Mouse (Mus musculus) CH12.LX (cell line): ENCODE measurements around the gene Il4i1. TPM values are rescaled to one million over a fixed set of nuclear protein-coding genes. Genes with fewer than 3 reads are reported as not detected.
A peak's percentile ranks its signal among the peaks of the same experiment; 100 is the strongest.

Experiments
- DNase-seq: peaks from one replicate; pipeline ENCODE4 v3.0.0-alpha.2; 2013; ENCODE audit errors: extremely low read depth
- H3K27ac ChIP-seq: 2 replicates; pipeline ENCODE4 v1.5.1; 2012; ENCODE audit warnings: low read depth, mild to moderate bottlenecking, control low read depth, moderate library complexity; ENCODE audit not compliant: insufficient read depth
- H3K27me3 ChIP-seq: replicated peaks from 2 replicates; pipeline ENCODE3; 2012; ENCODE audit warnings: inconsistent platforms
- H3K36me3 ChIP-seq, 2 experiments: replicated peaks in 1 of 2; 2 replicates each; pipeline versions ENCODE3 to v1.6.1; 2012; ENCODE audit warnings: inconsistent platforms in 1 of 2, low read length in 1 of 2, mild to moderate bottlenecking in 1 of 2, mixed read lengths in 1 of 2, moderate library complexity in 1 of 2; ENCODE audit not compliant: control insufficient read depth in 1 of 2, insufficient read depth in 1 of 2
- H3K4me1 ChIP-seq, 2 experiments: 2 replicates each; pipeline ENCODE4 v1.6.1; 2012; ENCODE audit warnings: inconsistent platforms in 1 of 2, moderate library complexity in 1 of 2; ENCODE audit not compliant: insufficient read depth in 2 of 2, control insufficient read depth in 1 of 2
- H3K4me2 ChIP-seq: 2 replicates; pipeline ENCODE4 v1.6.1; 2012; ENCODE audit warnings: low read depth, mild to moderate bottlenecking, control low read depth; ENCODE audit not compliant: poor library complexity, insufficient read depth, severe bottlenecking
- H3K4me3 ChIP-seq, 3 experiments: fragments of 150-350 bp in 1 of 3; sonication (generic) in 1 of 3; replicated peaks in 1 of 3; 2 replicates each; pipeline versions ENCODE3 to v1.5.1; 2011 to 2012; ENCODE audit warnings: low read depth in 2 of 3, low read length in 2 of 3, mild to moderate bottlenecking in 2 of 3, moderate library complexity in 2 of 3, control low read depth in 1 of 3, improper control_type of control experiment in 1 of 3, inconsistent platforms in 1 of 3, mixed read lengths in 1 of 3; ENCODE audit not compliant: poor library complexity in 1 of 3
- H3K79me2 ChIP-seq: replicated peaks from 2 replicates; pipeline ENCODE4 v1.6.1; 2012; ENCODE audit warnings: mild to moderate bottlenecking, moderate library complexity; ENCODE audit not compliant: control insufficient read depth, poor library complexity, insufficient read depth, severe bottlenecking; ENCODE audit errors: extremely low read depth
- H3K9ac ChIP-seq: 2 replicates; pipeline ENCODE4 v1.6.1; 2012; ENCODE audit warnings: low read depth, mild to moderate bottlenecking, control low read depth, moderate library complexity; ENCODE audit not compliant: insufficient read depth
- H3K9me3 ChIP-seq: replicated peaks from 2 replicates; pipeline ENCODE3; 2012; ENCODE audit warnings: low read length, inconsistent platforms, mixed read lengths
- BHLHE40 ChIP-seq: IDR thresholded peaks from 2 replicates; pipeline ENCODE4 v1.6.1; 2011; ENCODE audit warnings: mild to moderate bottlenecking, low read depth, low read length, improper control_type of control experiment
- CHD1 ChIP-seq: IDR thresholded peaks from 2 replicates; pipeline ENCODE4 v1.6.1; 2012; ENCODE audit warnings: low read depth, low read length, improper control_type of control experiment, inconsistent platforms
- CHD2 ChIP-seq: IDR thresholded peaks from 2 replicates; pipeline ENCODE4 v1.6.1; 2011; ENCODE audit warnings: low read length, improper control_type of control experiment
- CTCF ChIP-seq, 2 experiments: IDR thresholded peaks in 1 of 2; conservative IDR thresholded peaks in 1 of 2; 2 replicates each; pipeline ENCODE4 v1.5.1; 2011 to 2012; ENCODE audit warnings: low read depth in 2 of 2, low read length in 2 of 2, improper control_type of control experiment in 1 of 2, inconsistent platforms in 1 of 2, mild to moderate bottlenecking in 1 of 2, moderate library complexity in 1 of 2
- E2F4 ChIP-seq: IDR thresholded peaks from 2 replicates; pipeline ENCODE4 v1.6.1; 2011; ENCODE audit warnings: low read depth, low read length, improper control_type of control experiment; ENCODE audit not compliant: insufficient replicate concordance
- ELF1 ChIP-seq: IDR thresholded peaks from 2 replicates; pipeline ENCODE4 v1.6.1; 2014; ENCODE audit warnings: low read depth, mild to moderate bottlenecking, inconsistent platforms, low read length, improper control_type of control experiment
- EP300 ChIP-seq: IDR thresholded peaks from 2 replicates; pipeline ENCODE4 v1.6.1; 2011; ENCODE audit warnings: low read length, improper control_type of control experiment
- GABPA ChIP-seq: IDR thresholded peaks from 2 replicates; pipeline ENCODE4 v1.6.1; 2012; ENCODE audit warnings: low read depth, low read length, improper control_type of control experiment, inconsistent platforms; ENCODE audit not compliant: insufficient replicate concordance
- HCFC1 ChIP-seq: IDR thresholded peaks from 2 replicates; pipeline ENCODE4 v1.6.1; 2012; ENCODE audit warnings: low read depth, mild to moderate bottlenecking, inconsistent platforms, low read length, improper control_type of control experiment
- IRF4 ChIP-seq: IDR thresholded peaks from 2 replicates; pipeline ENCODE4 v1.6.1; 2014; ENCODE audit warnings: low read depth, mild to moderate bottlenecking, inconsistent platforms, low read length, improper control_type of control experiment
- JUN ChIP-seq: IDR thresholded peaks from 2 replicates; pipeline ENCODE4 v1.6.1; 2011; ENCODE audit warnings: low read depth, mild to moderate bottlenecking, low read length, improper control_type of control experiment, moderate library complexity; ENCODE audit not compliant: insufficient read depth
- KAT2A ChIP-seq: IDR thresholded peaks from 2 replicates; pipeline ENCODE4 v1.6.1; 2012; ENCODE audit warnings: low read length, improper control_type of control experiment, inconsistent platforms; ENCODE audit not compliant: insufficient replicate concordance
- MAFK ChIP-seq: IDR thresholded peaks from 2 replicates; pipeline ENCODE4 v1.6.1; 2011; ENCODE audit warnings: low read length, improper control_type of control experiment; ENCODE audit not compliant: insufficient replicate concordance
- MAX ChIP-seq: IDR thresholded peaks from 2 replicates; pipeline ENCODE4 v1.6.1; 2011; ENCODE audit warnings: low read length, improper control_type of control experiment
- MAZ ChIP-seq: IDR thresholded peaks from 2 replicates; pipeline ENCODE4 v1.6.1; 2012; ENCODE audit warnings: low read depth, mild to moderate bottlenecking, inconsistent platforms, low read length, improper control_type of control experiment, moderate library complexity
- MEF2A ChIP-seq: IDR thresholded peaks from 2 replicates; pipeline ENCODE4 v1.6.1; 2014; ENCODE audit warnings: low read depth, mild to moderate bottlenecking, inconsistent platforms, low read length, improper control_type of control experiment, borderline replicate concordance
- MXI1 ChIP-seq: IDR thresholded peaks from 2 replicates; pipeline ENCODE4 v1.6.1; 2011; ENCODE audit warnings: mild to moderate bottlenecking, low read depth, low read length, improper control_type of control experiment
- MYC ChIP-seq: IDR thresholded peaks from 2 replicates; pipeline ENCODE4 v1.6.1; 2011; ENCODE audit warnings: low read depth, mild to moderate bottlenecking, improper control_type of control experiment, low read length
- NELFE ChIP-seq: IDR thresholded peaks from 2 replicates; pipeline ENCODE4 v1.6.1; 2011; ENCODE audit warnings: low read depth, low read length, improper control_type of control experiment
- PAX5 ChIP-seq: IDR thresholded peaks from 2 replicates; pipeline ENCODE4 v1.6.1; 2012; ENCODE audit warnings: low read length, inconsistent platforms, mixed read lengths
- POLR2A ChIP-seq: IDR thresholded peaks from 2 replicates; pipeline ENCODE4 v1.6.1; 2011; ENCODE audit warnings: low read depth, mild to moderate bottlenecking, improper control_type of control experiment, low read length
- POLR2AphosphoS2 ChIP-seq: IDR thresholded peaks from 2 replicates; pipeline ENCODE4 v1.6.1; 2011; ENCODE audit warnings: low read depth, low read length, improper control_type of control experiment
- RAD21 ChIP-seq: IDR thresholded peaks from 2 replicates; pipeline ENCODE4 v1.6.1; 2011; ENCODE audit warnings: low read depth, mild to moderate bottlenecking, low read length, improper control_type of control experiment, moderate library complexity
- RCOR1 ChIP-seq: conservative IDR thresholded peaks from 2 replicates; pipeline ENCODE4 v1.6.1; 2012; ENCODE audit warnings: low read depth, mild to moderate bottlenecking, inconsistent platforms, low read length, improper control_type of control experiment
- SIN3A ChIP-seq: IDR thresholded peaks from 2 replicates; pipeline ENCODE4 v1.6.1; 2012; ENCODE audit warnings: low read length, improper control_type of control experiment, inconsistent platforms
- TBP ChIP-seq: conservative IDR thresholded peaks from 2 replicates; pipeline ENCODE4 v1.6.1; 2011; ENCODE audit warnings: low read depth, low read length, improper control_type of control experiment
- TCF12 ChIP-seq: IDR thresholded peaks from 2 replicates; pipeline ENCODE4 v1.6.1; 2014; ENCODE audit warnings: low read depth, mild to moderate bottlenecking, inconsistent platforms, low read length, improper control_type of control experiment
- UBTF ChIP-seq: IDR thresholded peaks from 2 replicates; pipeline ENCODE4 v1.6.1; 2012; ENCODE audit warnings: low read depth, mild to moderate bottlenecking, inconsistent platforms, low read length, improper control_type of control experiment, moderate library complexity
- USF1 ChIP-seq: IDR thresholded peaks from 2 replicates; pipeline ENCODE4 v1.6.1; 2014; ENCODE audit warnings: low read depth, mild to moderate bottlenecking, inconsistent platforms, low read length, improper control_type of control experiment
- USF2 ChIP-seq: conservative IDR thresholded peaks from 2 replicates; pipeline ENCODE4 v1.6.1; 2011; ENCODE audit warnings: low read depth, low read length, improper control_type of control experiment
- ZC3H11A ChIP-seq: IDR thresholded peaks from 2 replicates; pipeline ENCODE4 v1.6.1; 2012; ENCODE audit warnings: low read depth, mild to moderate bottlenecking, inconsistent platforms, low read length, improper control_type of control experiment
- ZKSCAN1 ChIP-seq: IDR thresholded peaks from 2 replicates; pipeline ENCODE4 v1.6.1; 2012; ENCODE audit warnings: low read depth, inconsistent platforms, low read length, improper control_type of control experiment, borderline replicate concordance
- ZMIZ1 ChIP-seq: IDR thresholded peaks from 2 replicates; pipeline ENCODE4 v1.6.1; 2012; ENCODE audit warnings: low read depth, mild to moderate bottlenecking, inconsistent platforms, low read length, improper control_type of control experiment
- ZNF384 ChIP-seq: IDR thresholded peaks from 2 replicates; pipeline ENCODE4 v1.6.1; 2012; ENCODE audit warnings: low read depth, low read length, improper control_type of control experiment, inconsistent platforms
- dilution Hi-C: fragments of 300-500 bp; cut with MboI; formaldehyde crosslinking; loops from 2 replicates; pipeline ENCODE4 v1.14.3; 2020; ENCODE audit warnings: low sequenced_read_pairs; ENCODE audit not compliant: extremely low pct_unique_long_range_greater_than_20kb, extremely low pct_ligation_motif_present
- in situ Hi-C: fragments of 300-500 bp; cut with MboI; formaldehyde crosslinking; loops from 3 replicates; pipeline ENCODE4 v1.14.3; 2019; ENCODE audit warnings: low sequenced_read_pairs, low pct_ligation_motif_present, low pct_unique_long_range_greater_than_20kb, mixed read lengths
- polyA plus RNA-seq: library from polyadenylated mRNA; unstranded; fragments of >175 nt; gene quantifications from 2 replicates; pipeline ENCODE4 v1.2.1, GENCODE M21; 2012; ENCODE audit warnings: low read depth; ENCODE audit not compliant: insufficient read length
- total RNA-seq, 2 experiments: library from RNA; depleted of rRNA; stranded (reverse); fragments of 300-350 nt in 1 of 2; fragments of >200 nt in 1 of 2; gene quantifications; 2 replicates each; pipeline ENCODE4 v1.2.3; 2012 to 2014

The Il4i1 gene
- total and polyA plus RNA-seq, 3 experiments: 17.6 to 57.5 (median 49.2) TPM

DNA sequence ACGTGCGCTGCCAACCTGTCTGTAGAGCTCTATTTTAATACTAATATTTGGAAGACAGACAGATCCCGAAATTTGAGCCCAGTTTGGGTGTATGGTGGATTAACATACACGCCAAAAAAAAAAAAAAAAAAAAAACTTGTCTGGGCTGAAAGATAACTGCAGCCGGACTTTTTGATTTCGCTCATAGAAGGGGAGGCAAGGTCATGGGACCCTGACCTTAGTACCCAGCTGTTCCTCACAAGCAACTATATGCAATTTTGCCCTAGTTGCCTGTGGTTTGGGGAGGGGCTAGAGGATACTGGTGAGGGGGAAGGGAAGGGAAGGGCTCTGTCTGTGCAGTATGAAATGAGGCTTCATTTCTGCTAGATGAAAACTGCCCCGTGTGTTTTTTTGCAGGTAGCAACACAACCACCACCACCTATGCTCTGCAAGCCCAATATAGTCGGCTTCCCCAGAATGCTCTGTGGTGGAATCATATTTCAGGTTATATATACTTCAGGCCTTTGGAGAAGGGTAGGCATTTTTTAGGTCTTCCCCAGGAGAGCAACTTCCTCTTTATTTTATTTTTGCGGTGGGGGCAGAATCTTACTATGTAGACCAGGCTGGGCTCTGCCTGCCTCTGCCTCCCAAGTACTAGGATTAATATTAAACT, 40.2 kb downstream of the Il4i1 start (continued):
- TF ChIP-seq ELF1: no peak
- TF ChIP-seq MYC: no peak
- TF ChIP-seq NELFE: no peak
- TF ChIP-seq E2F4: no peak
- TF ChIP-seq MXI1: no peak
- TF ChIP-seq ZC3H11A: no peak
- TF ChIP-seq ZNF384: peak; percentile 59
- TF ChIP-seq JUN: no peak

DNA sequence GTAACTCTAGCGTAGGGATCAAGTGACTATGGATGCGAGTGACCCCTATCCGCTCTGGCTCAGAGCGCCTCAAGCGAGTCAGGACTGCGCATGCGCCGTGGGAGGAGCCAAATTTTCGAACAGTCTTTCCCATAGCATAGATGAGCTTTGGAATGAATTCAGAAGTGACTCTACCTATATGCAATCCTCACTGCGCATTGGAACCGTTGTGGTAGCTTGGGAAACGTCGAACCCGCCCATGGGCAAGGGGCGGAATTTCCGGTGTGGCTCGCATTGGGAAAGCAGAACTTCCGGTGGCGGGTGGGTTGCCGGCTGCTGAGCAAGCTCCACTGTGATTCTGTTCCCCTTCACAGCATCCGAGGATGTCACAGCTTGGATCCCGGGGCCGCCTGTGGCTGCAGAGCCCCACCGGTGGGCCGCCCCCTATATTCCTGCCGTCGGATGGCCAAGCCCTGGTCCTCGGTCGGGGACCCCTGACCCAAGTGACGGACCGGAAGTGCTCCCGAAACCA, 40.9 kb downstream of the Il4i1 start, which contains the start of gene Pnkp:
Gene Pnkp, plus strand, starts transcription at position 98 of the 511 bp plus-strand sequence.
- Histone ChIP-seq H3K9me3 (no peaks in the 10 kb centered on the region), H3K4me1 (peaks cover 28 to 68% of the 10 kb centered on the region in 2 experiments), H3K36me3 (peaks cover 18 to 44% of the 10 kb centered on the region in 2 experiments), H3K4me3 (peak within 1 kb of the TSS; percentile 64 to 92 (median 72)), H3K27ac (peak within 1 kb of the TSS; percentile 85), H3K9ac (peak within 1 kb of the TSS; percentile 74), H3K27me3 (no peaks in the 10 kb centered on the region), H3K79me2 (peaks cover 8% of the 10 kb centered on the region; the same call in 1 of the 2 replicates), H3K4me2 (peak within 1 kb of the TSS; percentile 63)
- dilution Hi-C loops (no loop called here), in situ Hi-C loops (loop anchor here (10.0 kb wide), 1 partner anchor 98 kb away; no protein-coding TSS in a partner anchor)
- peak; percentile 93 for DNase-seq
- TF ChIP-seq NELFE (peak; percentile 70), RCOR1 (no peak), JUN (no peak), USF1 (no peak), ZKSCAN1 (no peak), CTCF (conservative IDR thresholded peaks at IDR 0.05 in 1 of 2, IDR thresholded peaks at IDR 0.05 in 1 of 2; ENCODE audit: low read depth in 2 of 2, low read length in 2 of 2) (no peak), MXI1 (peak; percentile 80), ELF1 (peak; percentile 83), TCF12 (peak; percentile 59; the same call in 1 of the 2 replicates), TBP (peak; percentile 73; the same call in 1 of the 2 replicates), E2F4 (peak; percentile 85; the same call in 1 of the 2 replicates), IRF4 (peak; percentile 72; the same call in 1 of the 2 replicates), ZC3H11A (no peak), PAX5 (no peak), MAX (peak; percentile 71; the same call in 1 of the 2 replicates), USF2 (no peak), BHLHE40 (peak; percentile 39; the same call in 1 of the 2 replicates), CHD1 (no peak), EP300 (no peak), UBTF (0 out of 2 replicates have a peak, but pooled peaks have one; percentile 36), ZMIZ1 (peak; percentile 67), MYC (peak; percentile 39; the same call in 1 of the 2 replicates), MEF2A (peak; percentile 69), POLR2AphosphoS2 (peak; percentile 76; the same call in 1 of the 2 replicates), KAT2A (peak; percentile 80; the same call in 1 of the 2 replicates), GABPA (no peak), MAZ (peak; percentile 74; the same call in 1 of the 2 replicates), SIN3A (peak; percentile 89), MAFK (no peak), POLR2A (peak; percentile 79), HCFC1 (peak; percentile 81), CHD2 (no peak), RAD21 (no peak), ZNF384 (no peak)
